Mouse (Mus musculus) skeletal muscle tissue, postnatal 0 days (tissue): ENCODE measurements around the gene 2700081O15Rik. TPM values are rescaled to one million over a fixed set of nuclear protein-coding genes. Genes with fewer than 3 reads are reported as not detected.

Source experiments
- microRNA-seq, 2 experiments: library from miRNA; unstranded; fragments of <30 nt; microRNA quantifications; one replicate each; pipeline ENCODE4; 2016
- polyA plus RNA-seq: library from polyadenylated mRNA; unstranded; fragments of >200 nt; fragmentation: Nextera tagmentation; extraction: Ambion mirVana; gene quantifications from 2 replicates; pipeline ENCODE4 v1.2.1, GENCODE M21; 2015

2700081O15Rik gene
- 3.2 and 3.3 TPM in 2 replicates for polyA plus RNA-seq

DNA sequence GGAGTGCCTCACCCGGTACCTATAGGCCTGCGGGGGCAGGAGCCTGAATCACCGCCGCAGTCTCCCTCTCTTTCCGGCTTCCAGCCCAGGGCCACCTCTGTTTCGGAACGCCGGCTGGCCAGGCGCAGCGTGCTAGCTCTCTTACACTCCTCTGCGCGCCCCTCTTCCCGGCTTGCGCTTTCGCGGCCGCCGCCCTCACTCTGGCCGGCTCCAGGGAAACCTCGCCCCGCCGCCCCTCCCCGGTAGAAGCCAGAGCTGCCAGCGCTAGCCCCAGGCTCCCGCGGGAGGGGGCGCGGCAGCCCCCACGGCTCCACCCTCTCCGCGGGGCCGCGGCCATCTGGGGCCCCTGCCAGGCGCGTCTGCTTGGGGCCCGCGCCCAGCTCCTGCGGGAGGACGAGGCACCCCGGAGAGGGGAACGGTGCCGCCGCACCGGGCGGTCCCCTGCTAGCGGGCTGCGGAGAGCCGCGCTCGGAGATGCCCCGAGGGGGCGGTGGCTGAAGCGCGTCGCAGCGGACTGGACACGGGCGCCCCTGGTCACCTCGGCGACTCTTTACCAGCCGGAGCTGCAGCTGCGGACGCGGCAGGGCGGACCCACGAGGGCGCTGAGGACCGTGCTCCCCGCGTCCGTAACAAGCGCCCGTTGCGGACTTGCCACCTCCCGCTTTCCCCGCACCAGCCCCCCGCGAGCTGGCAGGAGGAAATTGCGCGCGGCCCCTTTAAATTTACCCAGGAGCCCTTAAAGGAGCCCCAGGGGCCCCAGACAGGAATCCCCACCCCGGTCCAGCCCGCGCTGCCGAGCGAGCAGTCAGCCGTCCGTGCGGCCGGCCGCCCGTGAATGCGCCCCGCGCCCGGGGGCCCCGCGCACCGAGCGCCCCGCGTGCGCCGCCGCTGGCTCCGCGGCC, at the start of gene 2700081O15Rik:
2700081O15Rik (plus strand) TSS at position 792 of the 902 bp plus-strand sequence.

DNA sequence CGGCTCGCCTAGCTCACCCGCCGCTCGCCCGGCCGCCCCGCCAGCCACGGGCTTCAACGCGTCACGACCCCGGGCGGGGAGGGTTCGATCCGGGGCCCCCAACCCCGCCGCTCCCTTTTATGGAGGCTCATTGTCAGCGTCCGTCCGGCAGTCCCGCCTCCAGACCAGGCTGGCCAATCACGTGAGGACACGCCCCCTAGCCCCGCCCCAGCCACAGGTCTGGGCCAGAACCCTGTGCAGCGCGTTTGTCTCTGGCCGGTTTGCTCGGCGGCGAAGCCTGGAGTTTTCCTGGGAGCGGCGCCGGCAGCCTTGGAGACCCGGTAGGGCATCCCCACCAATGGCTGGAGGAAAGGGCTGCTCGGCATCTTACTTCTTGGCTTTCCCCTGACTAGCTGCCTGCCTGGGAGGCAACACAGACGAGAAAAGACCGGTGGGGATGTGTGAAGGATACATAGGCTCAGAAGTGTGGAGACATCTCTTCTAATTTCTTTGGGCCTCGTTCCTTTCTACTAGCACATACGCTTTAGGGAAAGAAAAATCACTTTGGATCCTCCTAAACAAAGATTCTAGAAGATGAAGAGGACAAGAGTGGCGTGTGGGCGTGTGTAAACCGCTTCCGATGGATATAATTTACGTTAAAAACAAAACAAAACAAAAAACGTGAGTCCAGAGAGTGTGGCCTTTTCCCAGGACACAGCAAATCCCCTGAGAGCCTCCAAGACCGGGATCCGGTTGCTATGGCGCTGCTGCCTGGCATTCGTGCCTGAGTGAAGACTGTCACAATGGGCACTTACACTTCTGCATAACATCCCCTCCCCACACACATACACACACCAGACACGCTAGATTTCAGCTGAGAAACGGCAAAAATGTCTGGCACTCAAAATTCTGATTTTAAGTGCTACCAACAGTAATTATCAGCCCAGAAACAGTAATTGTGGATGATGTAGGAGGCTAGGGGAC, 34.2 kb upstream of the 2700081O15Rik start, which contains the start of gene Spindoc:
Spindoc (minus strand) TSS at position 92 of the 963 bp plus-strand sequence.

Small RNA genes within 50 kb of the gene (microRNA-seq; reads per million reads assigned to microRNA genes)
- 0.41 to 1.1 reads per million in 2 experiments for gene Mir6991

Other genes with a start within 250 kb of the 2700081O15Rik start
- 85.7 and 86.1 TPM in 2 replicates for gene Otub1, start 211.3 kb upstream of the 2700081O15Rik start, polyA plus RNA-seq
- gene Cox8a, start 200.0 kb upstream of the 2700081O15Rik start, polyA plus RNA-seq: 1,320 and 1,374 TPM in 2 replicates
- 16.3 and 17.6 TPM in 2 replicates for gene Naa40, start 176.4 kb upstream of the 2700081O15Rik start, polyA plus RNA-seq
- 2.6 and 3.2 TPM in 2 replicates for gene Rcor2, start 150.3 kb upstream of the 2700081O15Rik start, polyA plus RNA-seq
- 12.5 and 16.2 TPM in 2 replicates for gene Mark2, start 75.8 kb upstream of the 2700081O15Rik start, polyA plus RNA-seq
- 9.8 and 11.1 TPM in 2 replicates for gene Spindoc, start 34.6 kb upstream of the 2700081O15Rik start, polyA plus RNA-seq
- 62.9 and 69.4 TPM in 2 replicates for gene Rtn3, start 65.7 kb downstream of the 2700081O15Rik start, polyA plus RNA-seq
- gene Atl3, start 76.4 kb downstream of the 2700081O15Rik start, polyA plus RNA-seq: 6.0 and 7.0 TPM in 2 replicates
- 72.9 and 89.6 TPM in 2 replicates for gene Pla2g16, start 139.8 kb downstream of the 2700081O15Rik start, polyA plus RNA-seq
- 1.0 and 9.3 TPM in 2 replicates for gene Lgals12, start 189.6 kb downstream of the 2700081O15Rik start, polyA plus RNA-seq
- 0.16 TPM in 1 of 2 replicates, not detected in the other for gene Hrasls5, start 194.9 kb downstream of the 2700081O15Rik start, polyA plus RNA-seq